Mouse (Mus musculus) frontal cortex, adult 2 months (tissue): ENCODE data around the gene Arl5a. TPM values are rescaled to one million over a fixed set of nuclear protein-coding genes. Genes with fewer than 3 reads are reported as not detected.
A peak's percentile ranks its signal among the peaks of the same experiment; 100 is the strongest.

Experiments used
- DNase-seq, 2 experiments: peaks; one replicate each; pipeline ENCODE4 v3.0.0; 2022; ENCODE audit warnings: low spot score in 1 of 2; ENCODE audit errors: extremely low spot score in 1 of 2
- polyA plus RNA-seq: library from polyadenylated mRNA; depleted of rRNA; stranded (reverse); fragments of >200 nt; gene quantifications from 2 replicates; pipeline ENCODE4 v1.2.3, GENCODE M21; 2012; rRNA removed

Gene Arl5a
- 45.1 and 46.0 TPM in 2 replicates for polyA plus RNA-seq

DNA sequence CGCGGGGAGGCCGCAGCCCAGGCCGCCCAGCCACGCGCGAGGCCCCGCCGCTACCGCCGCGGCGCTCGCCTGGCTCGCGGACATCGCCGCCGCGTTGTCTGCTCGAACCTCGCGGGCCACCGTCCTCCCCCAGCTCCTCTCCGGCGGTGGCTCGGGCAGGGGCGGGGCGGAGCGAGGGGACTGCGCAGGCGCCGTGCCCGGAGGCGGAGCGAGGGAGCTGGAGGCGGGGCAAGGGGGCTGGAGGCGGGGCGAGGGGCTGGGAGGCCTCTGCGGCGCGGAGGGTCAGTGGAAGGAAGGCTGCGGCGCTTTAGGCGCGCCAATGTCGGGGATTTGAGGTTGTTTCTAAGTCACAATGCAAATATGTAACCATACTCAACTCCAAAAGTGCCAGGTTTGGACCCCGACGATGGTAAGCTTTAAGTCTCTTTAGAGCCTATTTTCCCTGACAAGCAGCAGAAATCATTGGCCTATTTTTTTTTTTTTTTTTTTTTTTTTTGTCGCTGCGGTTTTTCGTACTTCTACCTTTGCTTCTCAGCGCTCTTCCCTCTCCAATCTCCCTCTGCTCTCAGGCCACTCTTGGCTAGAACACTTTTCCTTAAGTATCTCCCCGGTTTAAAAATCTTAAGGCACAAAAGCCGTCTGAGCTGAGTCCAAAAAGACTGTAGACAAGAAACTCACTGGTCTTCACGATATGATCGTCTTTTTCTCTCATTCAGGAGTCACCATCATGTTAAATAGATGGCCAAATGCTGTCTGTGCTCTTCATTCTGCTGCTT is at the start of gene Arl5a:
TSS of gene Arl5a (minus strand) at position 155 of the 776 bp plus-strand sequence.
- DNase-seq, result peak; percentile 70 to 96

DNA sequence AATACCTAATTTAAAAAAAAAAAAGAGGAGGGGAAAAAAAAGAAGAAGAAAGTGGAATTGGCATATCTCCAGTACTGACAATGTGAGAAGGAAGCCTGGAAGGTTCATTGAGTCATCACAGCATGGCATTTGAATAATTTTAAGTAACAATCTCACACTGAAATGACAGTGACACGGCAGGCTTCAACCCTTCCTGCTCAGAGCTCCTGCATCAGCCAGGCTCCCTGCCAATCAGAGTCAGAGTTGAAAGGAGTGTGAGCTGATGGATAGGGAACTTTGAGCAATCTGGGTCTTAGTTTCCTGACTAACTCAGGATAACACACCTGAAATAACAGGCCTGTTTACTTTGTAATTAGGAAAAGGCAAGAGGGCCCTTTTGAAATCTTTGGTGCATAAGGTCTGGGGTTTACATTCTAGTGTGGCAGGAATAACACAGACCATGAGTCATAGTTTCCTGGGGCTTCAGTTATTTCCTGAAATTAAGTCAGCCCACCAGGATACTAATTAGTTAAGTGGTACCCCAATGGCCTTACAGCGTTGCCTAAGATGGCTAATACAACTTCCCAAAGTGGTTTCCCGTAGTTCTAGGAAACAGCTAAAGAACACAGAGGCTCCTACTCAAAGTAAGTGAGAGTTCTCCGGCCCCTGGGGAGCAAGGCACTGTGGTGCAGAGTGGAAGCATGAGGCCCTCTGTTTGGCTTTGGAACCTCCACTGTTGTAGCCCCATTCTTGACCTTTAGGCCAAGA is 47.0 kb upstream of the Arl5a start:
- peak in 1 of 2 experiments; percentile 32 for DNase-seq

DNA sequence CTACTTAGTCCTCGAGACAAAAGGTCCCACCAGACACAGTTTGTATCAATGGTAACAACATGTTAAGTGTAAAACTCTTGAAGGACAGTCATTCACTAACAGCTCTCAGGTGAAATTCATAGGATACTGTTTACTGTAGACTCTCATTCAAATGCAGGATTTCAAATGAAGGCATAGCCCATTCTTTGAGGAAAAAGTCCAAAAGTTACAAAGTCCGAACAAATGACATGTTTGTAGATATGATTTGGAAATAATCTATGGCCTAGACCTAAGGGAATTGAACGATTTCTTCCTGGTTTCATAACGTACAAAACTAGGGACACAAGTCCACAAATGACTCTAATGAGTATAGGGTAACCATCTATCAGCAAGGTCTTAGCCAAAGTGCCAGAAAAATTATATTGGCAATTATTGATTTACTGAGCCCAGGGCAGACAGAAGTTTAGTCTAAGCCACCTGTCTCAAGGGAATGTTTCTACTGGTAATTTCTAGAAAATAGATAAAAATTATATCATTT is 45.4 kb upstream of the Arl5a start:
- no peak for DNase-seq

DNA sequence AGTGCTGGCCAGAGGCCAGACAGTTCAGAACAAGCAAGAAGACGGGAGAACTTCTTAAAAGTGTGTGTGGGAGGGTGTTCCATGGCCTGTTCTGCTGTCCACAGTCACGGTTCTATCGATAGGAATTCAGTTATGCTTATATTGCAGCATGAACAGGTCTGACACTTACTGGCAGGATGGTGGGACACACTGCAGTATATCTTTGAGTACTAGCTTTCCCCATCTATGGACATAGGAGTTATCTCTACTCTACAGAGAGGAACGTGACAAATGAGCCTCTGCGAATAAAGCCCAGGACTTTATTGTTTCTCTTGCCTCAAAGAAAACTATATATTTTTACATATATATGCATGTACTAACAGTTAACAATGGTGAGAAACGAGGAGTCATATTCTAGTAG is 42.9 kb upstream of the Arl5a start:
- no peak for DNase-seq

DNA sequence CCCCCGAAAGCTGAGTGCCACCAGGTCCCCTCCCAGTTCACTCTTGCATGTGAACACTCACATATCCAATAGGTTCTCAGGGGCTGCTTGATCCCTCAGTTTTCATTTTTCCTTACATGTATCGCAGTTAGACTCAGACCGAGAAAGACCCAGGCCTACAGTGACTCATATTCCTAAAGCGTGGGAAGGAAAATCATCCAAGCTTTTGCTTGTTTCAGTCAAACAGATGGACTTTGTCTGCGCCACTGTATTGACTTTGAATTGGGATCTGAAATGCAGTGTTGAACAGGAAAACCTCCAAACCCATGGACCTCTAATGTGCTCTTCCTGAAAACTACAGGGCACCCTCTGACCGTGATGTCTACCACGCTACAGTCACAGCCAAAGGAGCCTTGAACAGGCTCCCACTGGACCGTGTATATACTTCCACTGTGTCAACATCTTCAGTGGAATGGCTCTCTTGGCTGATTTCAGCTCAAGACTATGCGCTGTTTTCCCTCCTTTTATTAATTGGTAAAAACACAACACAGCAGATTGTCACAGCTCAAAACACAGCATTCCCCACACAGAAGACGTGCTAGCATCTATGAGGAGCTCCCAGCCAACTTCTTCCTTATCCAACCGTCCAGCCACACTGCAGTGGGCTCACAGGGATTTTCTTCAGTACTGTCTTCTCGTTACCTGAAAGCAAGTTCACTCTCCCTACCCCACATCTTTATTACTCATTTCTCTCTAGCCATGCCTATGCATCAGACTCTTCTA is 36.7 kb upstream of the Arl5a start:
- peak in 1 of 2 experiments; percentile 45 for DNase-seq

DNA sequence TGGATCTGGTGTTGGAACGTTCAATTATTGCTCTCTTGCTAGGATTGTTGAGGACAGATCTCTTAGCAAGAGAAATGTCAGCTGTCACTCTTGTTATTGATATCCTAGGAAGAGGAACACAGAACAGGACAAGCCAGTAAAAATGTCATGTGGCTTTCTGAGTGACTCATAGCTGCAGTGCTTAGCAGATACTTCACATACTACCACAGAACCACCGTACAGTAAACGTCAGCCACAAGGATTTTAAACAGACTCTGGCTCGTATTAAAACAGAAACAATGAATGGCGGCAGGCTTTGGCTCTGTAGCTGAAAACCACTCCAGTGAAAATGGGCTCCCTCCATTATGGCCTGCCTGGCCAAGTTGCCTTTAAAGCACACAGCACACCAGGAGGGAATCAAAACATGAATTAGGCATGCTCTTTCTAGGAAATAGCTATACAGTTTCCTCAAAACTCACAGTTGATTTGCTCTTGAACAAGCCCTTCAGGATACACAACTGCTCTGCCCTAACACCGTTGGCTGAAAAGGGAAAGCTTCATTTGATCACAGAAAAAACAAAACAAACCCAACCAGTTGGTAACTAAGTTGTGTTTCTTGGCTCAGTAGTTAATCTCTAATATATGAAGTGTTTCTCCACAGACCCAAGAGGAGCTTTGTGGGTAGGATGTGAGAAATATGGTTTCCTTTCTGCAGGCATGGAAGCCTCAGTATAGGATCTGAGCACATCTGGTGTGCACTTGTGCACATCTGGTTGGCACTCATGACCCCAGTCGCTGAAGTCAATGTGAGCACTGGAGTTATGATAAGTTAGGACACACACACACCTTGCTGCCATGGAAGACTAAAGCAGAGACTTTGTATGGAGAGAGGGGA is 31.1 kb upstream of the Arl5a start:
- DNase-seq, result no peak

DNA sequence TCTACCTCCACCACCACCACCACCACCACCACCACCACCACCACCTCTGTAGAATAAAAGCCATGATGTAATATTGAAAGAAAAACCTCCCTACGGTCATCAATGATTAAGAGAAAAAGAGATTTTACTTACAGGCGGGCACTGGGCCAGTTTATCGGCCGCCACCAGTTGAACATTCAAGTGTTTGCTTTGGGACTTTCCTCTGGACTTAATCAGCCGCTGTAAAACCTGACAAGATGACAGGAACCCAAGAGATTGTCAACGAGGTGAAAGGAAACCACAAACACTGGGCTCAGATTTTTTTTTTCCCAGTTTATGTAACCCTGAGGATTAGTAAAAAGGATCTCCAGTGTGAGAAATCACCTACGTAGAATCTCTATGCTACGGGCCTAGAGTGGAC is 25.1 kb upstream of the Arl5a start:
- no peak for DNase-seq

DNA sequence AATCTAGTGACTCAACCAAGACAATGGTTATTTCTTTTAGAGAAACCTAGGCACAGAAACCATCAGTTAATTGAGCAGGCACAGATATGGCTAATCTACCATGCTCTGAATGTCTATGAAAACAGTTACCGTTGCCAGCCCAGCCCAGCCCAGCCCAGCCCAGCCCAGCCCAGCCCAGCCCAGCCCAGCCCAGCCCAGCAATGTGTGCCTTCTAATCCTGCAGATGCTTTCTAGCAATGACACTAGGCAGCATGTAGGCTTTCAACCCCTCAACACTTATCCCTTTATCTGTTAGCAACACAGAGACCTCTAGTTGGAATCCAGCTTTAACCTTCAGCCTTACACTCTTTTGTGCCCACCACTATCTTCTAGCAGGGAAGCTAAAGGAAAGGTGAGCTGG is 24.2 kb upstream of the Arl5a start:
- no peak for DNase-seq

DNA sequence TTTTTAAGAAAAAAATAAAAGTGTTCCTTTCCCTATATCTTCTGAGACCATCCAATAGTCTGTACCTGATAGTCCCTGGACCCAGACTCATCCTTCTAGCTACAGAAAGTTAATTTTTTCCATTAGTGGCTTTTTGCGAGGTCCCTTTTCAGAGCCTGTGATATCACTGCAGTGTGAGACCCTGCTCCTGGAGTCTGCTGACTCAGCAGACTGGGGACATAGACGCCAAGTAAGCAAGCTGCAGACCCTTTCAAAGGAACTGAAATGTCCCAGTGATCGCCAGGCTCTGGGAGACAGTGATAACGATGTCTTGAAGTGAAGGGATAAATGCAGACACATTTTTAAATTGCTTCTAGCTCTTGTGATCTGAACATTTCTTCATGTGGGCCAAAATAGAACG is 21.9 kb upstream of the Arl5a start:
- no peak for DNase-seq

DNA sequence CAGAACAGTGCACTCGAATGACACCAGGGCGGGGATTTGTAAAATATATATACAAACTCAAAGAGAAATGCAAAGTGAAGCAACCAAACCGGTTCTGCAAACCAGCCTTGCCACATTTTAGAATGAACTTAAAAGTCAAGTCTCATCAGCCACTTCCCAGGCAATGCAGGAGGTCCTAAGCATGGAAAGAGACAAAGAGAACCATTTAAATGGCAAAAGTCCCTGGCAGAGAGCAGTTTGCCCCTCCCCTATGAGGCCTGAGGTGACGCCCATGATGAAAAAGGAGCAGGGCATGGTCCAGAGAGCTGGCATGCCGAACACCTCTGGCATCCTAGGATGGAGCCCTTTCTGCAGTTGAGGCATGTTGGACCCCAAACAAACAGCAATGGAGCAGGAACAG is 17.4 kb upstream of the Arl5a start:
- DNase-seq, result no peak

DNA sequence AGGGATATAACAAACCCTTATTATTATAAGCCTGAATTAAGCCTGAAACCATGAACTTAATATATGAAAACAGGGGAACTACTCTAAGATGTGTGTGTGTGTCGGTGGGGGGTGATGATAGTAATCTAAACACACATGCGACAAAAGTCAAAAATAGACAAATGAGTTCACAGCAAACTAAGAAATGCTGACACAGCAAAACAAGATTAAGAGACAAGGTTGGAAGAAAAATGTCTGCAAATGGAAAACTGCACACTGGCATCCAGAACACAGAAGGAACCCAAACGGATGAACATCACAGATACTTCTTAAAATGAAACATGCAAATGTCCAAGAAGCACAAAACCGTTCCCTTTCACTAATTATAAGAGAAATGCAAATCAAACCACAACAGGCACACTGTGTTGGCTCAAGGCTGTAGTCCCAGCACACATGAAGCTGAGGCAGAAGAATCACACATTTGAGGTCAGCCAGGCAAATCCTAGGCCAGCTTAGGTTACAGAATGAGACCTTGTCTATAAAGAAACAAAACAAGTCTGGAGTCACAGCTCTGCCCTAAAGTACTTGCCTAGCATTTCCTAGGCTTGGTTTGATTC is 15.8 kb upstream of the Arl5a start:
- DNase-seq, result no peak

DNA sequence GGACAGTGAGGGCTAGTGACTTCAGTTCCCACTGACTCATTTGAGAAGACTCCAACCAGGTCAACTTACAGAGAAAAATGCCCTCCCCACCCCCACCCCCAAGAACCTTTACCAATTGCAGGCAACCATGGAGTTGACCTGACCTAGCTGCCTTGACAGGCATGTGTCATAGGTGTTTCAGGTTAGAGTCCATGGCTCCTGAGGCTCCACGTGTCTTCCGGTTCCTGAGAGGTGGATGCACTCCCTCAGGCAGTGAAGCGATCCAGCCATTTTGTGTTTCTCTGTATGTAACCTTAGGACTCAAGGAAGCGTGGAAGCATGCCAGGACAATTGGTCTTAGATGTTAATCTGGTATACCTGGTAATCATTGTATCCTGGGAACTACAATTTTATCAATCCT is 13.7 kb upstream of the Arl5a start:
- DNase-seq, result no peak

DNA sequence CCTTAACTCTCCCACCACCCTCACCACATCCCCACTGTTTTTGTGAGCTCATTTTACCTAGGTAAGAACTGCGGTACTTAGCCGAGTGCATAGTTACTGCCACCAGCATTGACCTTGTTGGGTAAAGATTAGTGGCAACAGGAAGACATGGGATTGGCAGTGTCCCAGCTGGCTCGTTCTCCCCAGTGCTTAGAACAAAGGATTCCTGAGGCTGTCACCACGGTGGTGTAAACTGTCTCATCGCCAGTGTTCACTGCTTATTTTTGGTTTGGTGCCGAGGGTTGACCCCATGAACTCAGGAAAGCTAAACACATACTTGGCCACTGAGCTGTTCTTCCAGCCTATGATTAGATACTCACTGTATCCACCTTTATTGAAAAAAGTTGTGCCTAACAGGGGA is 13.3 kb upstream of the Arl5a start:
- DNase-seq, result no peak

DNA sequence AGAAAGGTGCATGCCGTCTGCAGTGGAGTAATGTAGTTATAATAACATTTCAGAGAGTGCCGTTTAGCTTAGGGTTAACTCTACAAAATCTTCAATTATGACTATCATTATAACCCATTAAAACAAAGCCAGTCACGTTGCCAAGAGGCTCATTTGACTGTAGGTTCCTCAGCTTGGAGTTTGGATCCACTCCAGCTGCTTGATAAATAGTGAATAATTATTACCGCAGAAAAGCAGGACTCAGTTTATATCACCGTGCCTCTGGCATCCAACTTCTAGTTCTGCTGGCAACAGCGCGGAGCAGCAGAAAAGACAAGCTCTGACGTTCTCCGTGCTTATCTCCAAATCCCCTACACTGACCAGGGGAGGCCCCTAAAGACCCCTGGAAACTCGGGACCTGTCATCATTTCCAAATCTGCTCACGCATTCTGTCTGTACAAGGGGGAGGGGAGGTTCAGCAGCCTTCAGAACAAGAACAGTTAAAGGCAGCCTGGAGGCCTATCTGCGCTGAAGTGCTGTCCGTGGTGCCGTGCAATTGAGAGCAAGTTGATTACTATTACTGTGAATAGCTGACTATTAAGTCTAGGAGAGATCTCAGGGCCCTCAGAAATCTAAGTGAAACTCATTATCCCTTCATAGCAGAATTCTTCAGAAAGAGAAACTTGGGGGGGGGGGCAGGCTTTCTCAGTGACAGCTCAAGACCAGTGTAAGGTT is 11.4 kb upstream of the Arl5a start:
- DNase-seq, result no peak

DNA sequence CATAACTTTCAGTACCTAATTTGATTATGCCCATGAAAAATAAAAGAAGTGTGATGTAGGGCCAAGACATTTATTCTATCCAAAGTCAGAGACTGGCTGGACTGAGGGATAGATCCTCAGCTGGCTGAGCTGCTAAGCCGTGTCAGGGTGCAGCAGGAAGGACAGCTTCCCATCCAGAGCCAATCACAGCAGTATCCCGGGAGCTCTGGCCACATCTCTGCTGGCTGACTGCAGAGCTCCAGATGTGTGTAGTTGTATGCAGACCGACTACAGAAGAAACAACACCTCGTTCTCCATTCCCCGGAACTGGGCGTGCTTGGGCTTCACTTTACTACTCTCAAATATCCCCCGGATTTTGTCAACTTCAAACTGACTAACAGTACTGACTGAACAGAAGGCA is 8.7 kb upstream of the Arl5a start:
- DNase-seq, result no peak

DNA sequence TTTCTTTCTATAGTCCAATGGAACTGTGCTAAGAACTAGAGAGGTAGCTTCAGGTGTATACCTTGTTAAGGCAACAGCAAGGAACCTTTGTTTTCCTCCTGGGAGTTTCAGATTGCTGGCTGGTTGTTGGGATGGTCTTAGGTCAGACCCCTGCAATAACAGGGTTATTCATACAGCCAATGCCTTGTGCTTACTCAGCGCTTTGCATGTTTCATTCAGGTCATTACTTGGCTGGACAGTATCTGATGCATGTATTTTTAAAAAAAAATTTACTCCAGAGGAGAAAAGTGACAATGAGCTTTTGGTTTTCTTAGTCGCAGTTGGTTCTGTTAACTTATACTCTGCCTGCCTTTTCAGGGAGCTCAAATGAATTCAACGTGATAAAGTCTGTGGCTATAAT is 2.7 kb upstream of the Arl5a start:
- DNase-seq, result no peak

DNA sequence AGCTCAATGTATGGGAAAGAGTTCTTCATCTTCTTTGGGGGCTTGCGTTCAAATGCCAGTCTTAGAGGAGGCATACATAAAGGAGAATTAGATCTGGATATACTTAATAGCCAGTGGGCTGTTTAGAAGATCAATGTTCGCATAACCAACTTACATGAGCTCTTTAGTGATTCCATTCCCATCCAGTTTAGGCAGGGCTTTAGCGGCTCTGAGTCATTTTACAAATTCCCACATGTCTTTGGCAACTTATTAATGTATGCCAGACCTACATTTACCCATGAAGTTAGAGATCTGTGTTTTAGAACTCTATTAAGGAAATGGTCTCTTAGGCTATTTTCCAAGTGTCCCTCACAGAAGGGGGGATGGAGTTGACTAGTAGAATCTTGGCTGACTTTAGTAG is 1.3 kb upstream of the Arl5a start:
- DNase-seq, result no peak

DNA sequence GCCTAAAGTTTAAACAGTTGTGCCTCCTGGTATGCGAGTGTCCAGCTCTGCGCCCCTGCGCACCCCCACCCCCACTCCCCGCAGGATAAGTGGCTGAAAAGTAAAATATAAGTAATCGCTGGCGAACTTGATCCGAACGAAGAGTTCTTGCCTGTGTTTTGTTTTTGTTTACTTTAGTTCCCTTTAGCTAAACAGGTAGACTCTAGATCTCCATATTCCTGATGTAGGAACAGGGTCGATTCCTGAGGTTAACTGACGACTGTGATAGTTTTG is 758 bp upstream of the Arl5a start:
- no peak for DNase-seq

DNA sequence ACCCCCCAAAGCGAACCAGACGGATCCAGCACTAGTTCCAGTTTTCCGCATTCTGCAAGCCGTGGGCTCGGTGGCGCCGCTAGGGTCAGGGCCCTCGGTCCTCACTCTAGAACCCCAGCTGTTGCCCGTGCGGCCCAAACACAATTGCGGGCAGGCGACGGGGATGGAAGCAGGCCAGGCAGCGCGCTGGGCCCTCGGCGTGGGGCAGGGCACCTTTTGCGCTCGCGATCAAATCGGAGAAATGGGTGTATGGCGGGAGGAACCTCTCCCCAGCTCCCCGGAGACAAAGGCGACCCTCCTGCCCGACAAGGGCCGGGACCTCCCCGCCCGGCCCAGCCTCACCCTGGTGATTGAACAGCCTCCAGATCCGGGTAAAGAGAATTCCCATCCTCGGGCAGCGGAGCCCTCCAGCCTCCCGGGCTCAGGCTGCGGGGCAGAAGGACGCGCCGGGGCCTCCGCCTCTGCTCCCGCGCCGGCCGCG is 413 bp downstream of the Arl5a start:
- peak in 1 of 2 experiments; percentile 43 for DNase-seq
